8 mouse cellular contexts compared by ENCODE assay signal in the genomic region with DNA sequence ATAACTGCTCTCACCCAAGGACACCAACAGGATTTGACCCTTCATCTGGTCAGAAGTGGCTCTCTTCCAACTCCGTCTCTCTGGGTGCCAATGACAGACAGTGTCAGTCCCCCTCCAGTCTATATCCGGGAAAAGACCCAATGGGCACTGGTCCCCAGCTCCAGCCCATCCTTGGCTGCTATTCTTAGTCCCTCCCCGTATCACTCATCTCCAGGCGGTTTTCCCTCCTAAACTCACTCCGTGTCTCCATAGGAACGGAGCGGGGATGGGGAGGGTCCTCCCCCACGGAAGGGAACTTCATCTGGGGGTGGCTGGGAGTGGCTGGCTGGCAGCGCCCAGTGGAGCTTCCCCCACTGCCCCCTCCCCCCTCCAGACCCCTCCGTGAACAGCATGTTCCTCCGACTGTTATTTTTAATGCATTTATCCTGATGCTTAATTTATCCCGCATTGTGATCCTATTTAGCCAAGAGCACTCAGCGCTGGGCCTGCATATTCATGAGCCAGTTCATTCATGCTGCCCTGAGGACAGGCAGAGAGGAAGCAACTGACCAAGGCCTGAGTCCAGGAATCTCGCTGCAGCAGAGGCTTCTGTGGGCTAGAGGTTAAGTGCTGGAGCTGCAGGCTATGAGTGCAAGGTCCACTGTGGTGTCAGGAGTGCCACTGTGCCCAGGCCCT. TPM values are rescaled to one million over a fixed set of nuclear protein-coding genes. Genes with fewer than 3 reads are reported as not detected.
DNase-seq lines count a peak whose midpoint lies in the region; ATAC-seq lines count a peak whose summit lies in the region.

No protein-coding gene starts in this region.

- H3K9me3 ChIP-seq in forebrain, embryonic 11.5 days (ENCODE audit: control insufficient read depth, low read length), result no peaks in the 10 kb centered on the region
- no peaks in the 10 kb centered on the region for H3K9me3 ChIP-seq in hindbrain, embryonic 13.5 days

- peak; percentile 21 for DNase-seq in embryo, embryonic 10 days (ENCODE audit: low spot score)
- DNase-seq in embryo, embryonic 9.5 days (ENCODE audit: extremely low spot score), result no peak
- peak; percentile 56 for DNase-seq in forebrain, embryonic 11.5 days (ENCODE audit: low spot score)
- DNase-seq in mesoderm, embryonic 11.5 days (ENCODE audit: low read depth, low spot score), result peak; percentile 34
- no peak for DNase-seq in gastrocnemius, postnatal 14 days
- DNase-seq in urinary bladder, postnatal 25 days (ENCODE audit: low spot score), result no peak
- no peak for DNase-seq in thymus, postnatal 10 days (ENCODE audit: low spot score in 2 of 2)

- H3K36me3 ChIP-seq in forebrain, embryonic 11.5 days (ENCODE audit: control insufficient read depth, insufficient read depth, low read length), result no peaks in the 10 kb centered on the region
- no peaks in the 10 kb centered on the region for H3K36me3 ChIP-seq in hindbrain, embryonic 13.5 days

- no peak overlapping the region for H3K9ac ChIP-seq in forebrain, embryonic 11.5 days (ENCODE audit: low read length)
- no peak overlapping the region; the same call in 1 of the 2 replicates for H3K9ac ChIP-seq in hindbrain, embryonic 13.5 days

- intact Hi-C loops in gastrocnemius, postnatal 14 days (cut with DNase I; ENCODE audit: low total_unique reads), result loop anchor here (10.0 kb wide), 1 partner anchor 120 kb away; no protein-coding TSS in a partner anchor

- H3K4me3 ChIP-seq in forebrain, embryonic 11.5 days (ENCODE audit: low read depth, low read length), result no peak overlapping the region
- H3K4me3 ChIP-seq in hindbrain, embryonic 13.5 days, result no peak overlapping the region

- peak; percentile 58 for ATAC-seq in forebrain, embryonic 11.5 days (replicated peaks; ENCODE audit: low FRiP score)
- peak; percentile 44; the same call in 1 of the 2 replicates for ATAC-seq in hindbrain, embryonic 13.5 days (ENCODE audit: low FRiP score)

- H3K4me2 ChIP-seq in forebrain, embryonic 11.5 days (ENCODE audit: low read depth, low read length, severe bottlenecking), result peak overlapping the region; percentile 31; the same call in 1 of the 2 replicates
- H3K4me2 ChIP-seq in hindbrain, embryonic 13.5 days, result peak overlapping the region; percentile 40

- peaks cover 3% of the 10 kb centered on the region for H3K4me1 ChIP-seq in forebrain, embryonic 11.5 days (replicated peaks; ENCODE audit: control insufficient read depth, insufficient read depth, low read length)
- H3K4me1 ChIP-seq in hindbrain, embryonic 13.5 days (replicated peaks), result peaks cover 17% of the 10 kb centered on the region

- 33% methylated on average over 14 of the region's 14 CpGs for WGBS in forebrain, embryonic 11.5 days
- WGBS in hindbrain, embryonic 13.5 days, result 14% methylated on average over 14 of the region's 14 CpGs

- no peaks in the 10 kb centered on the region for H3K27me3 ChIP-seq in forebrain, embryonic 11.5 days (ENCODE audit: control insufficient read depth, insufficient read depth, low read length)
- no peaks in the 10 kb centered on the region for H3K27me3 ChIP-seq in hindbrain, embryonic 13.5 days

- no peak overlapping the region for H3K27ac ChIP-seq in forebrain, embryonic 11.5 days (ENCODE audit: low read depth, low read length)
- H3K27ac ChIP-seq in hindbrain, embryonic 13.5 days, result no peak overlapping the region

RNA-seq across cellular contexts. Expression of a gene that starts 28.6 kb away (rescaled TPM):
- 140 and 163 TPM in 2 replicates for polyA plus RNA-seq in forebrain, embryonic 11.5 days (2014; fragmentation: Nextera tagmentation; extraction: Ambion mirVana)
- polyA plus RNA-seq in hindbrain, embryonic 13.5 days (2015; fragmentation: Nextera tagmentation; extraction: Ambion mirVana), result 232 and 238 TPM in 2 replicates
- total RNA-seq in gastrocnemius, postnatal 14 days (2021), result 10 to 100 TPM; 54.6 to 77.3 TPM

RNA-seq across cellular contexts. Expression of a gene that starts 37.5 kb away (rescaled TPM):
- polyA plus RNA-seq in forebrain, embryonic 11.5 days (2014; fragmentation: Nextera tagmentation; extraction: Ambion mirVana), result 45.9 and 50.0 TPM in 2 replicates
- polyA plus RNA-seq in hindbrain, embryonic 13.5 days (2015; fragmentation: Nextera tagmentation; extraction: Ambion mirVana), result 45.7 and 46.5 TPM in 2 replicates
- 10 to 100 TPM; 18.9 to 20.1 TPM for total RNA-seq in gastrocnemius, postnatal 14 days (2021)

Comparison
In these comparisons a context has a peak if more than half of its experiments do, and no peak if none do; other contexts are left out.
1. DNase-seq: peak in embryo, embryonic 10 days (single experiment), forebrain, embryonic 11.5 days (single experiment) and mesoderm, embryonic 11.5 days (single experiment); none in embryo, embryonic 9.5 days (single experiment), gastrocnemius, postnatal 14 days (single experiment), urinary bladder, postnatal 25 days (single experiment) and thymus, postnatal 10 days (0 of 2).